Mouse (Mus musculus) erythroblast, embryonic 14.5 days (primary cell): ENCODE measurements at regions not wholly inside any gene's neighbourhood (a gene's known extent, or its start where the extent isn't known, plus 50 kb on each side); places are given as distances from the start of the nearest gene placed in this dataset.

ENCODE experiments used
- GATA1 ChIP-seq: IDR thresholded peaks from 2 replicates; pipeline ENCODE4 v1.6.1; 2012; ENCODE audit warnings: low read length, inconsistent platforms, mixed read lengths
- TAL1 ChIP-seq: IDR thresholded peaks from 3 replicates; pipeline ENCODE4 v1.6.1; 2012; ENCODE audit warnings: low read length, inconsistent platforms, mixed read lengths

DNA sequence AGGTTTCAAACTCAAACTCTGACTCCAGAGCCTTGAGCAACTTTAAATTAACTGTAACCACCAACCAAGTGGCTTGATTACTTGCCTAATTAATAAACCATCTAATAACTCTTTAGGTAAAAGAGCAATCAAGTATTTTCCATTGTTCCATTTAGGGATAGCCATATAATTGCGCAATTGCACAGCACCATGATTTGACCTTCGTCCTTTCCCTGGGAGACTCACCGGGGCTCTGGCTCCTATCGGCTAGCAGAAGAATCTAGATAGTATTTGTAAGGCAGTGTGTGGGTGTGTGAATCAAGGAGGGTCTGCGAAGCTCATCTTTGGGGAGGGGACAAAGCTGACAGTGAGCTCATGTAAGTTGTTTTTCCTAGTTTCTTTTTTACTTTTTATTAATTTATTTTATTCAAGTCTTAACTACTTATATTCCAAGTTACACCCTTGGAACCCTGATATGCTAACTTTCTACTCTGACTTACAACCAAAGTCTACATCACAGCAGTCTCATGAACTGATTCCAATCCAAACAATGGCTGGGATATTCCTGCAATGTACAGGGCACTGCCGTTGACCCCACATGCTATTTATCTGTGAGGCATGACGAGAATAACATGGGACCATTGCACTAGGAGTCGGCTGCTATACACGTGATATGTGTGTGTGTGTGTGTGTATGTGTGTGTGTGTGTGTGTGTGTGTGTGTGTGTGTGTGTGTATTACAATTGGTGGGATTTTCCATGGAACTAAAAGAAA, 95.5 kb downstream of the Dad1 start:
- TF ChIP-seq TAL1: no peak
- no peak for TF ChIP-seq GATA1
